ENCODE assay signal across 8 mouse cellular contexts in the genomic region with DNA sequence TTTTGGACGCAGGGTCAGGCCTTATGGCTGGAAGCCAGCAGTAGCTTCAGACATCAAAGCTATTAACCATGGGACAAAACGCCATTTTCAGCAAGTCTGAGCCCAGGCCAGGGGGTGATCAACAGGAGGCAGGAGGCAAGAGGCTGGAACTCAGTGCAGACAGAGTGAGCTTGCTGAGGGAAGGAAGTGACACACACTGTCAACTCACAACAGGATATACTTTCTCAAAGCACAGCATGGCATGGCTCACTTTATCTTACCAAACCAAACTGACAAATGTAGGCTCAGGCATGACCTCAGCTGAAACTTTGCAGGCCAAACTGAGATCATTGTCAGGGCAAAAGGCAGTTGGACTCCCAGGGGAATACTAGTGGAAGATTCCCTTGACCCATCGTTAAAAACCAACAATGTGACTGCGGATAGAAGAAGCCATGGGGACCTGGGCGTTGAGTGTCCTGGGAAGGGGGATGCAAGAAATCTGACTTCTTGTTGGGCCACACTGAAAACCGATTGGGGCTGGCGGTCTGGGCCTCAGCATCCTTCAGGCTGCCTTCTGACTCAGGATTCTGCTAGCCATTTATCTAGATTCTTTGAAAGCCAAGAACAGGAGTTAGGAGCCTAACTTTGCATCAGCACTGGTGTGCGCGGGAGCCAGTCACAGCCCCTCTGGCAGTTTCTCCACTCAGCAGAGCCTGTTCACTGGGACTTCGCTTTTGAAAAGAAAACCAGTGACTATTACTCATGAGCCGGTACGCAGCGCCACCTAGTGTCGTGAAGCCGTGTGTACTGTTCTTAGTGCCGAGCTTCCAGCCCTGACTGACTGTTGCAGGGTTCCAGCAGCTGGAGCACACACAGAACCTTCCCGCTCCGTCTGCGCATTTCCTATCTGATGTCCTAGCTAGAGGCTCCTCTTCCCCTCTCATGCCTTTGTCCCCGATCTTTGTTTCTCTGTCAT.
DNase-seq lines count a peak whose midpoint lies in the region; ATAC-seq lines count a peak whose summit lies in the region.

No protein-coding gene starts in this region.

- ATAC-seq in inflammation-experienced regulatory T-cells, adult 6 months = peak; percentile 93

- peak overlapping the region; percentile 82 for H3K4me3 ChIP-seq in megakaryocyte, embryonic 14.5 days (replicated peaks)

- intact Hi-C loops in gastrocnemius, postnatal 14 days (cut with DNase I; ENCODE audit: low total_unique reads) = loop anchor here (5.0 kb wide), 1 partner anchor 232 kb away; no protein-coding TSS in a partner anchor

- H3K27me3 ChIP-seq in megakaryocyte, embryonic 14.5 days (replicated peaks) = peaks cover 31% of the 10 kb centered on the region

- peaks cover 44% of the 10 kb centered on the region for H3K4me1 ChIP-seq in megakaryocyte, embryonic 14.5 days

- peak; percentile 91 to 96 for DNase-seq in adrenal gland, adult (ENCODE audit: inconsistent age in 2 of 2, low spot score in 1 of 2)
- peak; percentile 98 for DNase-seq in embryo, embryonic 10 days (ENCODE audit: low spot score)
- DNase-seq in gastrocnemius, postnatal 14 days = peak; percentile 85
- DNase-seq in left cerebral cortex, adult 9 months (ENCODE audit: low spot score in 2 of 2) = peak; percentile 40 to 93
- DNase-seq in right cerebral cortex, adult 2 months (ENCODE audit: low spot score in 2 of 2) = peak; percentile 94 to 96
- peak; percentile 49 for DNase-seq in urinary bladder, postnatal 10 days (ENCODE audit: low spot score)

- no peaks in the 10 kb centered on the region for H3K36me3 ChIP-seq in megakaryocyte, embryonic 14.5 days (replicated peaks; ENCODE audit: low read length)

- H3K9me3 ChIP-seq in megakaryocyte, embryonic 14.5 days = peaks cover 8% of the 10 kb centered on the region

Comparison
In these comparisons a context has a peak if more than half of its experiments do, and no peak if none do; other contexts are left out.
1. Peak in every context shown above with its lines: DNase-seq, ATAC-seq and H3K4me3 ChIP-seq.